Mouse (Mus musculus): ENCODE measurements at regions not wholly inside any gene's neighbourhood (a gene's known extent, or its start where the extent isn't known, plus 50 kb on each side); places are given as distances from the start of the nearest gene placed in this dataset.
A peak's percentile ranks its signal among the peaks of the same experiment; 100 is the strongest.

- DNase-seq = no peak
Observed at GRCm38 (mm10) chr5:33511529-33512252, 77.9 kb upstream of the Nkx1-1 start.

GRCm38 (mm10) chr5:33505786-33506185 lies 72.0 kb upstream of the Nkx1-1 start:
- DNase-seq = no peak

- no peak for DNase-seq
Observed at GRCm38 (mm10) chr5:33501735-33502495, 68.1 kb upstream of the Nkx1-1 start.

- DNase-seq = no peak
Observed at GRCm38 (mm10) chr5:33501211-33501610, 67.4 kb upstream of the Nkx1-1 start.

GRCm38 (mm10) chr5:33495900-33496529 lies 62.2 kb upstream of the Nkx1-1 start:
- DNase-seq = peak; percentile 95

GRCm38 (mm10) chr5:33495276-33495675 lies 61.5 kb upstream of the Nkx1-1 start:
- no peak for DNase-seq

- no peak for DNase-seq
Observed at GRCm38 (mm10) chr5:33492604-33493315, 59.0 kb upstream of the Nkx1-1 start.

- DNase-seq = no peak
Observed at GRCm38 (mm10) chr5:33489286-33489685, 55.5 kb upstream of the Nkx1-1 start.

- DNase-seq = peak; percentile 93
Observed at GRCm38 (mm10) chr5:33488152-33488561, 54.4 kb upstream of the Nkx1-1 start.

GRCm38 (mm10) chr5:33485765-33486164 lies 52.0 kb upstream of the Nkx1-1 start:
- DNase-seq = no peak
